In the genomic region with DNA sequence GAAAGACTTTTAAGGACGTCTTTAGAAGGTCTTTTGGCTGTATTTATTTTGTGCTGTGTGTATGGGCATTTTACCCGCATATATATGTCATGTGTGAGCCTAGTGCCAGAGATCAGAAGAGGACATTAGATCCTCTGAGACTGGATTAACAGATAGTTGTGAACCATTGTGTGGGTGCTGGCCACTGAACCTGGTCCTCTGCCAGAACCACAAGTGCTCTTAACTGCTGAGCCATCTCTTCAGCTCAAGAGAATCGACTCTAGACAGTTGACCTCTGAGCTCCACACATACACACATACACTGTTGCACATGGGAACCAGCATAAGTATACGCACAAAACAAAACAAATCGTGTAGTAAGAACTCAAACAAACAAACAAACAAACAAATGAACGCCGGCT, we compare ENCODE assay signal across 25 mouse cellular contexts.
"Had no signal": no experiment of that assay in that cellular context is flagged by ENCODE, and none has a peak within 500 bp of the region (broad histone marks: within the 10 kb centered on the region; RNA-seq: fewer than 3 reads in every experiment).

No protein-coding gene starts in this region.

- H3K27ac ChIP-seq: gastrocnemius, adult 2 months; heart, adult 2 months; heart, embryonic 15.5 days; hindbrain, embryonic 13.5 days; hindbrain, embryonic 15.5 days; hindbrain, postnatal 0 days; intestine, embryonic 15.5 days; layer of hippocampus, adult 2 months; left cerebral cortex, adult 2 months; limb, embryonic 13.5 days; limb, embryonic 15.5 days; liver, embryonic 13.5 days; liver, embryonic 15.5 days had no signal

- H3K4me2 ChIP-seq: heart, embryonic 11.5 days; heart, embryonic 13.5 days; heart, embryonic 15.5 days; hindbrain, embryonic 13.5 days; hindbrain, embryonic 15.5 days; intestine, embryonic 15.5 days; limb, embryonic 13.5 days; limb, embryonic 15.5 days; liver, embryonic 11.5 days; liver, embryonic 13.5 days; liver, embryonic 15.5 days had no signal

- H3K27me3 ChIP-seq: heart, embryonic 13.5 days; heart, embryonic 15.5 days; hindbrain, embryonic 15.5 days; intestine, embryonic 15.5 days; limb, embryonic 13.5 days; limb, embryonic 15.5 days; liver, embryonic 13.5 days; liver, embryonic 15.5 days had no signal

- DNase-seq: gastrocnemius, adult 2 months; gastrocnemius, postnatal 10 days; gastrocnemius, postnatal 25 days; heart, adult 11 months; heart, adult 2 months; heart, postnatal 14 days; heart, postnatal 36 days; kidney, adult 18-20 months; kidney, postnatal 10 days; liver, embryonic 13.5 days; lung, adult 18-20 months had no signal

- ATAC-seq: hindbrain, postnatal 0 days; intestine, embryonic 15.5 days; intestine, postnatal 0 days had no signal

- H3K9ac ChIP-seq: heart, embryonic 13.5 days; heart, embryonic 15.5 days; hindbrain, embryonic 13.5 days; hindbrain, embryonic 15.5 days; intestine, embryonic 15.5 days; limb, embryonic 13.5 days; limb, embryonic 15.5 days; liver, embryonic 13.5 days; liver, embryonic 15.5 days had no signal

- H3K36me3 ChIP-seq: heart, embryonic 13.5 days; heart, embryonic 15.5 days; hindbrain, embryonic 13.5 days; hindbrain, embryonic 15.5 days; intestine, embryonic 15.5 days; limb, embryonic 13.5 days; limb, embryonic 15.5 days; liver, embryonic 13.5 days; liver, embryonic 15.5 days had no signal

- H3K4me3 ChIP-seq: gastrocnemius, adult 2 months; heart, adult 2 months; heart, embryonic 13.5 days; heart, embryonic 15.5 days; hindbrain, embryonic 13.5 days; hindbrain, embryonic 15.5 days; intestine, embryonic 15.5 days; layer of hippocampus, adult 2 months; left cerebral cortex, adult 2 months; limb, embryonic 13.5 days; limb, embryonic 15.5 days; liver, embryonic 13.5 days; liver, embryonic 15.5 days had no signal

- H3K9me3 ChIP-seq: heart, embryonic 13.5 days; heart, embryonic 15.5 days; hindbrain, embryonic 13.5 days; hindbrain, embryonic 15.5 days; intestine, embryonic 15.5 days; limb, embryonic 13.5 days; limb, embryonic 15.5 days; liver, embryonic 13.5 days; liver, embryonic 15.5 days had no signal

- H3K4me1 ChIP-seq: hindbrain, embryonic 13.5 days had no signal
